Mouse (Mus musculus): ENCODE measurements around the gene Lifr. TPM values are rescaled to one million over a fixed set of nuclear protein-coding genes. Genes with fewer than 3 reads are reported as not detected.

The Lifr gene
- polyA plus RNA-seq, 1 experiment from 2014 or later = 31.4 TPM

GRCm38 (mm10) chr15:7088691-7089090 lies 1.7 kb upstream of the Lifr start:
- H3K4me1 ChIP-seq (ENCODE audit: control insufficient read depth, insufficient read depth, low read length) = peaks cover 13% of the 10 kb centered on the region
- H3K27me3 ChIP-seq (ENCODE audit: control insufficient read depth, insufficient read depth, low read length) = no peaks in the 10 kb centered on the region; the same call in 1 of the 2 replicates
- H3K9ac ChIP-seq (ENCODE audit: low read depth, low read length) = no peak overlapping the region
- no peaks in the 10 kb centered on the region for H3K36me3 ChIP-seq (ENCODE audit: control insufficient read depth, insufficient read depth, low read length)
- H3K9me3 ChIP-seq (replicated peaks; ENCODE audit: control insufficient read depth, low read length) = no peaks in the 10 kb centered on the region
- no peak overlapping the region for H3K4me2 ChIP-seq
- no peak overlapping the region for H3K27ac ChIP-seq (ENCODE audit: low read depth, low read length)
- no peak for ATAC-seq (replicated peaks; ENCODE audit: insufficient number of reproducible peaks, low FRiP score, low TSS enrichment)
- WGBS (ENCODE audit: insufficient replicate concordance) = 35% methylated on average over 2 of the region's 2 CpGs
- no peak overlapping the region for H3K4me3 ChIP-seq (ENCODE audit: low read depth, low read length)

GRCm38 (mm10) chr15:7092321-7092720 lies 1.9 kb downstream of the Lifr start:
- H3K9ac ChIP-seq (ENCODE audit: low read depth, low read length) = no peak overlapping the region
- no peaks in the 10 kb centered on the region for H3K27me3 ChIP-seq (ENCODE audit: control insufficient read depth, insufficient read depth, low read length)
- H3K4me3 ChIP-seq (ENCODE audit: low read depth, low read length) = no peak overlapping the region
- H3K4me2 ChIP-seq = peak overlapping the region; percentile 35
- H3K9me3 ChIP-seq (replicated peaks; ENCODE audit: control insufficient read depth, low read length) = no peaks in the 10 kb centered on the region
- ATAC-seq (replicated peaks; ENCODE audit: insufficient number of reproducible peaks, low FRiP score, low TSS enrichment) = no peak
- WGBS (ENCODE audit: insufficient replicate concordance) = 39% methylated on average over 8 of the region's 8 CpGs
- peaks cover 13% of the 10 kb centered on the region for H3K4me1 ChIP-seq (ENCODE audit: control insufficient read depth, insufficient read depth, low read length)
- no peaks in the 10 kb centered on the region for H3K36me3 ChIP-seq (ENCODE audit: control insufficient read depth, insufficient read depth, low read length)
- no peak overlapping the region for H3K27ac ChIP-seq (ENCODE audit: low read depth, low read length)

- Histone ChIP-seq H3K27me3 (ENCODE audit: control insufficient read depth, insufficient read depth, low read length) (no peaks in the 10 kb centered on the region), H3K4me2 (no peak overlapping the region), H3K9ac (ENCODE audit: low read depth, low read length) (no peak overlapping the region), H3K36me3 (ENCODE audit: control insufficient read depth, insufficient read depth, low read length) (no peaks in the 10 kb centered on the region), H3K9me3 (replicated peaks; ENCODE audit: control insufficient read depth, low read length) (no peaks in the 10 kb centered on the region), H3K4me3 (ENCODE audit: low read depth, low read length) (no peak overlapping the region), H3K4me1 (ENCODE audit: control insufficient read depth, insufficient read depth, low read length) (no peaks in the 10 kb centered on the region; the same call in 1 of the 2 replicates), H3K27ac (ENCODE audit: low read depth, low read length) (no peak overlapping the region)
- ATAC-seq (replicated peaks; ENCODE audit: insufficient number of reproducible peaks, low FRiP score, low TSS enrichment) = no peak
- WGBS (ENCODE audit: insufficient replicate concordance) = 87% methylated on average over 1 of the region's 1 CpGs
Measured at GRCm38 (mm10) chr15:7099406-7099805, 9.0 kb downstream of the Lifr start.

- no peaks in the 10 kb centered on the region for H3K36me3 ChIP-seq (ENCODE audit: control insufficient read depth, insufficient read depth, low read length)
- no peaks in the 10 kb centered on the region for H3K9me3 ChIP-seq (replicated peaks; ENCODE audit: control insufficient read depth, low read length)
- no peak overlapping the region for H3K4me2 ChIP-seq
- no peak overlapping the region for H3K4me3 ChIP-seq (ENCODE audit: low read depth, low read length)
- no peaks in the 10 kb centered on the region for H3K27me3 ChIP-seq (ENCODE audit: control insufficient read depth, insufficient read depth, low read length)
- H3K9ac ChIP-seq (ENCODE audit: low read depth, low read length) = no peak overlapping the region
- peaks cover 6% of the 10 kb centered on the region; the same call in 1 of the 2 replicates for H3K4me1 ChIP-seq (ENCODE audit: control insufficient read depth, insufficient read depth, low read length)
- WGBS (ENCODE audit: insufficient replicate concordance) = 84% methylated on average over 6 of the region's 6 CpGs
- H3K27ac ChIP-seq (ENCODE audit: low read depth, low read length) = no peak overlapping the region
- ATAC-seq (replicated peaks; ENCODE audit: insufficient number of reproducible peaks, low FRiP score, low TSS enrichment) = no peak
Measured at GRCm38 (mm10) chr15:7100226-7100625, 9.8 kb downstream of the Lifr start.

GRCm38 (mm10) chr15:7103051-7103450 lies 12.6 kb downstream of the Lifr start:
- H3K4me3 ChIP-seq (ENCODE audit: low read depth, low read length) = no peak overlapping the region
- no peak for ATAC-seq (replicated peaks; ENCODE audit: insufficient number of reproducible peaks, low FRiP score, low TSS enrichment)
- no peaks in the 10 kb centered on the region for H3K9me3 ChIP-seq (replicated peaks; ENCODE audit: control insufficient read depth, low read length)
- H3K4me2 ChIP-seq = no peak overlapping the region
- no peaks in the 10 kb centered on the region for H3K36me3 ChIP-seq (ENCODE audit: control insufficient read depth, insufficient read depth, low read length)
- peaks cover 7% of the 10 kb centered on the region; the same call in 1 of the 2 replicates for H3K4me1 ChIP-seq (ENCODE audit: control insufficient read depth, insufficient read depth, low read length)
- 65% methylated on average over 2 of the region's 2 CpGs for WGBS (ENCODE audit: insufficient replicate concordance)
- H3K9ac ChIP-seq (ENCODE audit: low read depth, low read length) = no peak overlapping the region
- H3K27ac ChIP-seq (ENCODE audit: low read depth, low read length) = no peak overlapping the region
- no peaks in the 10 kb centered on the region for H3K27me3 ChIP-seq (ENCODE audit: control insufficient read depth, insufficient read depth, low read length)

GRCm38 (mm10) chr15:7105224-7105623 lies 14.8 kb downstream of the Lifr start:
- Histone ChIP-seq H3K4me2 (no peak overlapping the region), H3K27ac (ENCODE audit: low read depth, low read length) (no peak overlapping the region), H3K36me3 (ENCODE audit: control insufficient read depth, insufficient read depth, low read length) (no peaks in the 10 kb centered on the region), H3K4me1 (ENCODE audit: control insufficient read depth, insufficient read depth, low read length) (peaks cover 7% of the 10 kb centered on the region; the same call in 1 of the 2 replicates), H3K4me3 (ENCODE audit: low read depth, low read length) (no peak overlapping the region), H3K9me3 (replicated peaks; ENCODE audit: control insufficient read depth, low read length) (no peaks in the 10 kb centered on the region), H3K27me3 (ENCODE audit: control insufficient read depth, insufficient read depth, low read length) (no peaks in the 10 kb centered on the region), H3K9ac (ENCODE audit: low read depth, low read length) (no peak overlapping the region)
- 28% methylated on average over 5 of the region's 5 CpGs for WGBS (ENCODE audit: insufficient replicate concordance)
- ATAC-seq (replicated peaks; ENCODE audit: insufficient number of reproducible peaks, low FRiP score, low TSS enrichment) = no peak

- Histone ChIP-seq H3K9me3 (replicated peaks; ENCODE audit: control insufficient read depth, low read length) (no peaks in the 10 kb centered on the region), H3K4me3 (ENCODE audit: low read depth, low read length) (no peak overlapping the region), H3K9ac (ENCODE audit: low read depth, low read length) (no peak overlapping the region), H3K36me3 (ENCODE audit: control insufficient read depth, insufficient read depth, low read length) (no peaks in the 10 kb centered on the region), H3K27me3 (ENCODE audit: control insufficient read depth, insufficient read depth, low read length) (no peaks in the 10 kb centered on the region), H3K27ac (ENCODE audit: low read depth, low read length) (no peak overlapping the region), H3K4me1 (ENCODE audit: control insufficient read depth, insufficient read depth, low read length) (peaks cover 7% of the 10 kb centered on the region; the same call in 1 of the 2 replicates), H3K4me2 (no peak overlapping the region)
- WGBS (ENCODE audit: insufficient replicate concordance) = 83% methylated on average over 6 of the region's 6 CpGs
- no peak for ATAC-seq (replicated peaks; ENCODE audit: insufficient number of reproducible peaks, low FRiP score, low TSS enrichment)
Measured at GRCm38 (mm10) chr15:7108160-7108559, 17.7 kb downstream of the Lifr start.

GRCm38 (mm10) chr15:7112227-7112907 lies 22.0 kb downstream of the Lifr start:
- Histone ChIP-seq H3K4me3 (ENCODE audit: low read depth, low read length) (no peak overlapping the region), H3K4me1 (ENCODE audit: control insufficient read depth, insufficient read depth, low read length) (no peaks in the 10 kb centered on the region), H3K27me3 (ENCODE audit: control insufficient read depth, insufficient read depth, low read length) (no peaks in the 10 kb centered on the region), H3K36me3 (ENCODE audit: control insufficient read depth, insufficient read depth, low read length) (no peaks in the 10 kb centered on the region), H3K9me3 (replicated peaks; ENCODE audit: control insufficient read depth, low read length) (no peaks in the 10 kb centered on the region), H3K9ac (ENCODE audit: low read depth, low read length) (no peak overlapping the region), H3K4me2 (no peak overlapping the region), H3K27ac (ENCODE audit: low read depth, low read length) (no peak overlapping the region)
- 69% methylated on average over 6 of the region's 6 CpGs for whole genome bisulfite sequencing (ENCODE audit: insufficient replicate concordance)
- no peak for ATAC-seq (replicated peaks; ENCODE audit: insufficient number of reproducible peaks, low FRiP score, low TSS enrichment)

GRCm38 (mm10) chr15:7113906-7114305 lies 23.5 kb downstream of the Lifr start:
- 53% methylated on average over 3 of the region's 3 CpGs for WGBS (ENCODE audit: insufficient replicate concordance)
- no peak for ATAC-seq (replicated peaks; ENCODE audit: insufficient number of reproducible peaks, low FRiP score, low TSS enrichment)

More at GRCm38 (mm10) chr15:7113906-7114305, 23.5 kb downstream of the Lifr start:
- Histone ChIP-seq H3K4me2 (no peak overlapping the region), H3K27me3 (ENCODE audit: control insufficient read depth, insufficient read depth, low read length) (no peaks in the 10 kb centered on the region), H3K9me3 (replicated peaks; ENCODE audit: control insufficient read depth, low read length) (no peaks in the 10 kb centered on the region), H3K36me3 (ENCODE audit: control insufficient read depth, insufficient read depth, low read length) (no peaks in the 10 kb centered on the region), H3K4me1 (ENCODE audit: control insufficient read depth, insufficient read depth, low read length) (no peaks in the 10 kb centered on the region), H3K9ac (ENCODE audit: low read depth, low read length) (no peak overlapping the region), H3K27ac (ENCODE audit: low read depth, low read length) (no peak overlapping the region), H3K4me3 (ENCODE audit: low read depth, low read length) (no peak overlapping the region)
